Mouse (Mus musculus) heart, postnatal 0 days (tissue): Measurements from ENCODE around the gene Atp6v0a1.

Source experiments
- CTCF ChIP-seq: IDR thresholded peaks from 2 replicates; pipeline ENCODE4 v1.5.1; 2016; ENCODE audit warnings: antibody characterized with exemption, control low read depth, low read depth
- EP300 ChIP-seq: IDR thresholded peaks from 2 replicates; pipeline ENCODE4 v1.6.1; 2016; ENCODE audit warnings: antibody characterized with exemption, low read depth

GRCm38 (mm10) chr11:101050359-101050758, 41.1 kb downstream of the Atp6v0a1 start:
- TF ChIP-seq EP300: no peak
- no peak for TF ChIP-seq CTCF
